Mouse (Mus musculus) T-helper 17 cell (primary cell): ENCODE results near the gene Pde1c.

Experiments used
- in situ Hi-C, 2 experiments: fragments of 300-600 bp; cut with MboI, MseI; formaldehyde crosslinking; loops; 1 replicate in 1 of 2; 2 replicates in 1 of 2; pipeline ENCODE4 v1.15.1; 2025; ENCODE audit warnings: high pct_unique_total_duplicates in 2 of 2

Gene Pde1c

GRCm38 (mm10) chr6:56332149-56332548, 236.8 kb downstream of the Pde1c start:
- in situ Hi-C loops: loop anchor here in 1 of 2 experiments (10.0 kb wide), 1 partner anchor 633 kb away; no protein-coding TSS in a partner anchor

GRCm38 (mm10) chr6:56331432-56331831, 237.5 kb downstream of the Pde1c start:
- in situ Hi-C loops: loop anchor here in 1 of 2 experiments (10.0 kb wide), 1 partner anchor 633 kb away; no protein-coding TSS in a partner anchor

GRCm38 (mm10) chr6:56328103-56328502, 240.8 kb downstream of the Pde1c start:
- in situ Hi-C loops: no loop called here

GRCm38 (mm10) chr6:56322799-56323198, 246.1 kb downstream of the Pde1c start:
- in situ Hi-C loops: loop anchor here in 1 of 2 experiments (5.0 kb wide), 1 partner anchor 50 kb away; no protein-coding TSS in a partner anchor

GRCm38 (mm10) chr6:56310318-56310717, 258.6 kb downstream of the Pde1c start:
- in situ Hi-C loops: no loop called here

GRCm38 (mm10) chr6:56306066-56306465, 262.8 kb downstream of the Pde1c start:
- in situ Hi-C loops: no loop called here

- in situ Hi-C loops: no loop called here
Measured at GRCm38 (mm10) chr6:56292176-56292575, 276.7 kb downstream of the Pde1c start.

GRCm38 (mm10) chr6:56289307-56289706, 279.6 kb downstream of the Pde1c start:
- in situ Hi-C loops: loop anchor here in 1 of 2 experiments (10.0 kb wide), 1 partner anchor 1505 kb away; no protein-coding TSS in a partner anchor

- in situ Hi-C loops: loop anchor here in 1 of 2 experiments (10.0 kb wide), 1 partner anchor 1510 kb away; no protein-coding TSS in a partner anchor
Measured at GRCm38 (mm10) chr6:56284821-56285220, 284.1 kb downstream of the Pde1c start.

GRCm38 (mm10) chr6:56275461-56275860, 293.4 kb downstream of the Pde1c start:
- in situ Hi-C loops: no loop called here

- in situ Hi-C loops: loop anchor here in 1 of 2 experiments (5.0 kb wide), 1 partner anchor 51 kb away; no protein-coding TSS in a partner anchor
Measured at GRCm38 (mm10) chr6:56271741-56272140, 297.2 kb downstream of the Pde1c start.

- in situ Hi-C loops: loop anchor here in 1 of 2 experiments (10.0 kb wide), 1 partner anchor 570 kb away; no protein-coding TSS in a partner anchor
Measured at GRCm38 (mm10) chr6:56264509-56264908, 304.4 kb downstream of the Pde1c start.

GRCm38 (mm10) chr6:56260118-56260517, 308.8 kb downstream of the Pde1c start:
- in situ Hi-C loops: loop anchor here in 1 of 2 experiments (10.0 kb wide), 1 partner anchor 565 kb away; no protein-coding TSS in a partner anchor

- in situ Hi-C loops: no loop called here
Measured at GRCm38 (mm10) chr6:56257555-56258297, 311.2 kb downstream of the Pde1c start.

GRCm38 (mm10) chr6:56250091-56250490, 318.8 kb downstream of the Pde1c start:
- in situ Hi-C loops: no loop called here

- in situ Hi-C loops: loop anchor here in 1 of 2 experiments (5.0 kb wide), 1 partner anchor 554 kb away; no protein-coding TSS in a partner anchor
Measured at GRCm38 (mm10) chr6:56191426-56192140, 377.3 kb downstream of the Pde1c start.

- in situ Hi-C loops: no loop called here
Measured at GRCm38 (mm10) chr6:56176485-56176884, 392.4 kb downstream of the Pde1c start.

GRCm38 (mm10) chr6:56172172-56172571, 396.7 kb downstream of the Pde1c start:
- in situ Hi-C loops: no loop called here

- in situ Hi-C loops: no loop called here
Measured at GRCm38 (mm10) chr6:56168736-56169135, 400.2 kb downstream of the Pde1c start.

- in situ Hi-C loops: no loop called here
Measured at GRCm38 (mm10) chr6:56158217-56158616, 410.7 kb downstream of the Pde1c start.

- in situ Hi-C loops: no loop called here
Measured at GRCm38 (mm10) chr6:56156836-56157235, 412.1 kb downstream of the Pde1c start.
